In the genomic region with DNA sequence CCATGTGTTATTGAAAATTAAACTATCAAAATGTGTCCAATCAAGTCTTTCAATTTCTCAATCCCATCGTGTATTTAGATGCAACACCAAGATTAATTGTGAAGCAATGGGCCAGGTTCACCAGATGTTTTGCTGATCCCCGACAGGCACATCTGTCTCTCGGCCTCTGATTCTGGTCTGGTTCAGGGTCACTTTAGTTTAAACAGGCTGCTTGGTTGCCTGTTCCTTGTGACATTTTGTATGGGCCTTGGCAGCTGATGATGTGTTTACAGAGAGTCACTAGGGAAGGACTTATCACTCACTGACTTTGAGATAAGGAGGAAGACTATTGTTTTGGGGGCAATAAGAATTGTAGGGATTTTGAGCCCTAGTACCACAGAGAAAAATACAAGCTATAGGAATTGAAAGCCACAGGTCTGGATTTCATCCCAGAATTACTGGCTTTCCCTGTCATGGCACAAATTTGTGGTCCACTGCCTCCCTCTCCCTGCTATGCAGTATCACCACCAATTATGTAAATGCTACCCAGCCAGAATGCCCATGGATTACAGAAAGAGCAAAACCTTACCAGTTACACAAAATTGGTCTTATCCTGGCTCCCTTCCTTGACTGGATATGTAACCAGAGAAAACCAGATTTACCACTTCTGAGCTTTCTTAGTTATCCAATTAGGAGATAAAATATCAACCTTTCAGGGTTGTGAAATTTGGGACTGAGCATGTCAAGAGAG, we compare ENCODE assay signal across 19 mouse cellular contexts.
DNase-seq lines count a peak whose midpoint lies in the region; ATAC-seq and TF ChIP-seq lines count a peak whose summit lies in the region.
"Had no signal": no experiment of that assay in that cellular context is flagged by ENCODE, and none has a peak within 500 bp of the region (broad histone marks: within the 10 kb centered on the region; RNA-seq: fewer than 3 reads in every experiment).

No protein-coding gene starts in this region.

- TF ChIP-seq EP300 in lung, postnatal 0 days (IDR thresholded peaks at IDR 0.05) = no peak

- no peak for TF ChIP-seq POLR2A in lung, adult 2 months (IDR thresholded peaks at IDR 0.05; ENCODE audit: borderline replicate concordance, extremely low read depth, low read depth, low read length)

- ATAC-seq in embryonic facial prominence, embryonic 13.5 days (ENCODE audit: insufficient number of reproducible peaks, insufficient read depth, low FRiP score, low TSS enrichment, low read depth) = peak; percentile 59; the same call in 1 of the 2 replicates
- ATAC-seq in lung, postnatal 0 days = no peak
- ATAC-seq: forebrain, embryonic 14.5 days; intestine, embryonic 16.5 days had no signal

- H3K4me2 ChIP-seq in embryonic facial prominence, embryonic 13.5 days = no peak overlapping the region
- H3K4me2 ChIP-seq in lung, postnatal 0 days (replicated peaks; ENCODE audit: low read depth, low read length) = no peak overlapping the region
- H3K4me2 ChIP-seq: embryonic facial prominence, embryonic 12.5 days; heart, embryonic 12.5 days; hindbrain, embryonic 15.5 days had no signal

- no peaks in the 10 kb centered on the region for H3K9me3 ChIP-seq in embryonic facial prominence, embryonic 13.5 days
- no peaks in the 10 kb centered on the region for H3K9me3 ChIP-seq in embryonic facial prominence, embryonic 10.5 days
- no peaks in the 10 kb centered on the region for H3K9me3 ChIP-seq in lung, postnatal 0 days (ENCODE audit: low read length)
- H3K9me3 ChIP-seq: embryonic facial prominence, embryonic 12.5 days; forebrain, embryonic 10.5 days; heart, embryonic 12.5 days; hindbrain, embryonic 15.5 days had no signal

- no peak for DNase-seq in embryonic facial prominence, embryonic 10.5 days (ENCODE audit: low spot score)
- DNase-seq in lung, postnatal 0 days (ENCODE audit: low spot score) = peak; percentile 36
- no peak for DNase-seq in lung, adult 2 months
- DNase-seq in lung, postnatal 25 days (ENCODE audit: low spot score) = peak; percentile 10
- no peak for DNase-seq in kidney, postnatal 4 days
- DNase-seq: cerebellum, adult 11 months; cerebellum, adult 8-10 months; cerebellum, postnatal 14 days; embryo, embryonic 11 days; gastrocnemius, postnatal 36 days; heart, adult 2 months had no signal

- H3K27ac ChIP-seq in embryonic facial prominence, embryonic 13.5 days = no peak overlapping the region
- H3K27ac ChIP-seq in embryonic facial prominence, embryonic 10.5 days (replicated peaks) = no peak overlapping the region
- no peak overlapping the region for H3K27ac ChIP-seq in lung, postnatal 0 days (ENCODE audit: low read length)
- H3K27ac ChIP-seq: embryonic facial prominence, embryonic 12.5 days; forebrain, embryonic 10.5 days; heart, adult 2 months; hindbrain, embryonic 15.5 days had no signal

- no peaks in the 10 kb centered on the region for H3K36me3 ChIP-seq in embryonic facial prominence, embryonic 13.5 days
- no peaks in the 10 kb centered on the region for H3K36me3 ChIP-seq in embryonic facial prominence, embryonic 10.5 days (replicated peaks)
- no peaks in the 10 kb centered on the region for H3K36me3 ChIP-seq in lung, postnatal 0 days (ENCODE audit: insufficient read depth, low read length)
- H3K36me3 ChIP-seq: embryonic facial prominence, embryonic 12.5 days; forebrain, embryonic 10.5 days; heart, embryonic 12.5 days; hindbrain, embryonic 15.5 days had no signal

- no peak overlapping the region for H3K4me3 ChIP-seq in embryonic facial prominence, embryonic 13.5 days
- H3K4me3 ChIP-seq in embryonic facial prominence, embryonic 10.5 days = no peak overlapping the region
- H3K4me3 ChIP-seq in lung, postnatal 0 days (ENCODE audit: low read depth, low read length) = no peak overlapping the region
- H3K4me3 ChIP-seq in lung, adult 2 months (replicated peaks; ENCODE audit: extremely low read depth, low read depth, low read length) = no peak overlapping the region
- H3K4me3 ChIP-seq: embryonic facial prominence, embryonic 12.5 days; erythroblast, embryonic 14.5 days; forebrain, embryonic 10.5 days; heart, adult 2 months; heart, embryonic 12.5 days; hindbrain, embryonic 15.5 days had no signal

- WGBS in embryonic facial prominence, embryonic 13.5 days = 50% methylated on average over 3 of the region's 3 CpGs
- WGBS in embryonic facial prominence, embryonic 10.5 days = 64% methylated on average over 3 of the region's 3 CpGs
- 17% methylated on average over 3 of the region's 3 CpGs for WGBS in lung, postnatal 0 days
- 23% methylated on average over 3 of the region's 3 CpGs for WGBS in lung, adult 2 months

- H3K4me1 ChIP-seq in embryonic facial prominence, embryonic 13.5 days = peaks cover 10% of the 10 kb centered on the region; the same call in 1 of the 2 replicates
- H3K4me1 ChIP-seq in embryonic facial prominence, embryonic 10.5 days = peaks cover 12% of the 10 kb centered on the region
- no peaks in the 10 kb centered on the region for H3K4me1 ChIP-seq in lung, postnatal 0 days (ENCODE audit: insufficient read depth, low read depth, low read length)
- H3K4me1 ChIP-seq in lung, adult 2 months (ENCODE audit: control insufficient read depth, insufficient read depth, low read length) = no peaks in the 10 kb centered on the region
- H3K4me1 ChIP-seq: heart, embryonic 12.5 days; hindbrain, embryonic 15.5 days had no signal

- TF ChIP-seq CTCF in lung, postnatal 0 days (IDR thresholded peaks at IDR 0.05) = no peak
- no peak for TF ChIP-seq CTCF in lung, adult 2 months (IDR thresholded peaks at IDR 0.05; ENCODE audit: insufficient read depth, low read length)

- no peak overlapping the region for H3K9ac ChIP-seq in embryonic facial prominence, embryonic 13.5 days
- H3K9ac ChIP-seq in lung, postnatal 0 days (replicated peaks; ENCODE audit: low read depth) = no peak overlapping the region
- H3K9ac ChIP-seq: embryonic facial prominence, embryonic 12.5 days; heart, embryonic 12.5 days; hindbrain, embryonic 15.5 days had no signal

- no peaks in the 10 kb centered on the region for H3K27me3 ChIP-seq in embryonic facial prominence, embryonic 13.5 days
- no peaks in the 10 kb centered on the region for H3K27me3 ChIP-seq in embryonic facial prominence, embryonic 10.5 days (replicated peaks; ENCODE audit: low read depth, poor library complexity, severe bottlenecking)
- no peaks in the 10 kb centered on the region for H3K27me3 ChIP-seq in lung, postnatal 0 days (replicated peaks; ENCODE audit: insufficient read depth, low read length)
- H3K27me3 ChIP-seq: embryonic facial prominence, embryonic 12.5 days; hindbrain, embryonic 15.5 days had no signal

Comparison
In these comparisons a context has a peak if more than half of its experiments do, and no peak if none do; other contexts are left out.
1. DNase-seq: peak in lung, postnatal 0 days (single experiment) and lung, postnatal 25 days (single experiment); none in embryonic facial prominence, embryonic 10.5 days (single experiment), lung, adult 2 months (single experiment) and kidney, postnatal 4 days (0 of 2).